Mouse (Mus musculus): ENCODE data around the gene Slc6a6.

Slc6a6 gene

DNA sequence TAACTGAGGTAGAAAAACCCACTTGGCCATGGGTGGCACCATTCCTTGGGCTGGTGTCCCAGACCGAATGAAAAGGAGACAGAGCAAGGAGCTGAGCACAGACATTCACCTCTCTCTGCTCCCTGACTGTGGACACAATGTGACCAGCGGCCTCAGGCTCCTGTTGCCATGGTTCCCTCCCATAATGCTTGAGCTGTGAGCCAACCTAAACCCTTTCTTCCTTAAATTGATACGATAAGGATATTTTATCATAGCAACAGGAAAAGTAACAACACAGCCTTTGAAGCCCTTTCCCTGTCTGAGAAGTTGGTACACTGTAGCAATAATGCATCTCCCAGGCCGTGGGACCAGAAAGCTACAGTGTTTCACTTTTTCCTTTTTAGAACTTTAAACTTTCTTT, 14.6 kb upstream of the Slc6a6 start:
- in situ Hi-C loops (cut with MseI, MboI) = no loop called here

DNA sequence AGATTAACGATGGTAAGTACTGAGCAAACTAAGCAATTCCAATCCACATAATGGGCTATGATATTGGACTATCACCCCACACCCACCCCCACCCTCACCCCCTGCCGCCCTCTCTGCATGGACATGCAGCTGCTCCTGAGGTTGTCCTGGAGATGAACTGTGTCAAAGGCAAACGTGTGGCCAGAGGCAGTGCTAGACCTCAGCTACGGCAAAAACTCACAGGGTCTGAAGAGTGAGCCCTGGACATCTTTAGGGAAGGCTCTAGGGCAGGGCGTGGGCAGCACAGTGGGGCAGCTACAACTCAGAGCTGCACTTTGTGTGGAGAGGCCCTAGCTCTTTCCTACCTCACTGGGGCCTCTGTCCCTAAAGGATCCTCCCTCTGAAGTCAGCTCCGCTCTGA, 13.6 kb upstream of the Slc6a6 start:
- in situ Hi-C loops (cut with MseI, MboI) = no loop called here

DNA sequence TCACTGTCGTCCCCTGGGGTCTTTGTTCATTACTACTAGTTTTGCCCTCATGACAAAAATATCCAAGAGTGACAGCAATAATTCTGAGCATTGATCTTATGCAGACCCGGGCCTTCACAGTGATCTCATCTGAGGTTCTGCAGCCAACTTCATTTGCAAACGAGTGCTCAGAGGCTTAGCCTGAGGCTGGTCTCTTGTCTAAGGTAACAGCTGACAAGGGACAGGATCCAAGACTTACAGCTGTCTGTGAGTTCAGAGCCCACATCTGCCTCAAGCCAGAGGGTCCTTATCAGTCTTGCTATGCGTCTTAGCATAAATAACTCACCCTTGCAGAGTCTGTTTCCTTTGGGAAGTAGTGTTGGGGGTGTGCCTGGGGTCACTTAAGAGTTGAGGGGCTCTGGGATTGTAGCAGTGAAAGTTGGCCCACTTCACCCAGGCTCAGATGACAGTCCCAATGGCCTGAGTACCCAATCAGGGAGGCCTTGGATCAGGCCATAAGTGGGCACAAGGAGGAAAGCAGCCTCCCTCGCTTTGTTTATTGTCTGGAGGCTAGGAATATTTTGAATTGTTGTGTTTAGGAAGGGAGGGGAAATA, 9.0 kb upstream of the Slc6a6 start:
- in situ Hi-C loops (cut with MseI, MboI) = no loop called here

DNA sequence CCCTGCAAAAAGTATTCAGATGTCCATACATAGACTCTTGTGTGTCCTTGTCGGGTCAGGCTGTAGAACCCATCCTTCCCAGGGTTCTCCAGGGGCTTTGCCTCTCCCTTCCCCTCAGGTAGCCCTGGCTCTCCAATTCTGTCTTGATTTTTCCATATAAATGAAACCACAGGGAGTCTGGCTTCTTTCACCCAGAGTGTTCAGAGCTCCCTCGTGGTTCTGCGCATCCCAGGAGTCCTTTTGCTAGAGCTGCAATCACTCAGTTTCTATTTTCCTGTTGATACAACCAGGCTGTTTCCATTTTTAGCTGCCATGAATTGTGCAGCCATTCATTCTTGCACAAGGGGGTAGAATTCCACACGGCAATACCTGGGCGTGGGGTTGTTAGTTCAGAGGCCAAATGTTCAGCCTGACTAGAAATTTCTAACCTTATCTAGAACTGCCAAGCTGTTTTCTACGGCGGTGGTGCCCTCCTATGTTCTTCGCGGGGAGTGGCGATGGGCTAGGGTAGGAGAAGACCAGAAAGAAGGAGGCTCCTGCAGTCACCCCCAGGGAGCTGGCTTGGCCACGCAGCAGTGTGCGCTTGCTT, 5.3 kb upstream of the Slc6a6 start:
- in situ Hi-C loops (cut with MseI, MboI) = no loop called here

DNA sequence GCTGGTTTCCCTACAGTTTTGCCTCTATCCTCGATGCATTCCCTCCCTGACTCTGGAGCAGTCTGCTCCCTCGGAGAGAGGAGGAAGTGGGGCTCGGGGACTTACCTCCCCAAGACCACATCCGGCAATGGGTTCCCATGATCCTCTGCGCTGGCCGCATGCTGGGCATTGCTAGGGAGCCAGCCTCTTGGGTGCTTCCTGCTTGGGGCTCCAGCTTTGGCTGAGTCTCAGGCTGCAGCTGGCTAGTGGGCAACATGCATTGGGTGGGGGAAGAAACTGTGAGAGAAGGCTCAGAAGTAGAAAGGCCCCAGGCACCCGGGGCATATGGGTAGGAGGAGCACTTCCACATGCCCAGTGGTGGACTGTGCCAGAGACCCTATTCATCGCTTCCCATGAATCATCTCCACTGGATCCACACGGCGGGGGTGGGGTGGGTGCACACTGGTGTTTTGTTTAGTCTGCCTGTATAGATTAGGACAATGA, 4.7 kb upstream of the Slc6a6 start:
- in situ Hi-C loops (cut with MseI, MboI) = no loop called here

DNA sequence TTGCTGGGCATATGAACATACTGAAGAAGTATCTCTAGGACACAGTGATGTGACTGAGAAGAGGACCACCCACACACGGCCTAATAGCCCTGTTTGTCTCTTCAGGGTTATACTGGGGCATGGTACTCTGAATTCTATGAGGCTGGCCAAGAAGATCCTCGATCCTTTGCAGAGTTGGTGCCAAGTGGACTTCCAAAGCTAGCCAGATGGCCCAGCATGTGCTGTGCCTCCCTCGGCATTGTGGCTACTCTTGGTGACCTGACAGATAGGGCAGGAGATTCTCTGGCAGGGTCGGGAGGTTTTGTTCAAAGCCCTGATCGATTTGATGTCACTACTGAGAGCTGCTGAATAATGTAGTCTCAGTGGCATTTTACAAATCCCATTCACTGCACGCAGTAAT, 4.1 kb upstream of the Slc6a6 start:
- in situ Hi-C loops (cut with MseI, MboI) = no loop called here

DNA sequence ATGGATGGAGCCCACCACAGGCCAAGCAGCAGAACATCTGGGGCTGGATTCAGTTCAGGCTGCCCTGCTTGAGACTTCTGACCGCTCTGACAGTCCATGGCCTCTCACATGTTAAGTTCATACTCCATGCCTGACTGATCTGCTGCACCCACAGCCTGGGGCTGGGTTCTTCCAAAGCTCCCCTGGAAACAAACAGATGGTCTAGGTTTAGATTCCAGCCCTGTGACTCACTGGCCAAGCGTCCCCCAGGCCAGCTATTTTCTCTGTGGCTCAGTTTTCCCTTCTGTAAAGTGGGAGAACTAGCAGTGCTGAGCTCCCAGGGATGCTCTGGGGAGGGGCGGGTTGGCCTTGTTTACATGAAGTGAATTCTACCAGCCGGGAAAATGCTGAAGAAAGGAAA, 2.0 kb upstream of the Slc6a6 start:
- in situ Hi-C loops (cut with MseI, MboI) = no loop called here

DNA sequence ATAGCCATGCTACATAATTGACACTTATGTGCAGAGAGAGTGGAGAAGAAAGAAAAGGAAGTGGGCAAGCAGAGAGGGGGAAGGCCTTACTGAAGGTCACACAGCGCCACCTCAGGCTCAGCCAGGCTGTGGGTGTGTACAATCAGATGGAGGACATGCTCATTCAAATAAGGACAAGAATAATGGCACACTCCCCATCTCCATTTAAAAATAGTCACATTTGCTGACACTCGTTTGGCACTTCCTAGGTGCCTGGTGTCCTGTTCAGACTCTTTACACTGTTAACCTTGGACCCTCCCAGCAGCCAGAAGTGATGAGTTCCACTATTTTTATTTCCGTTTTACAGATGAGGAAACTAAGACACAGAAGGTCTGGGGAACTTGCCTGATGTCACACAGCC, 732 bp upstream of the Slc6a6 start:
- in situ Hi-C loops (cut with MseI, MboI) = no loop called here

DNA sequence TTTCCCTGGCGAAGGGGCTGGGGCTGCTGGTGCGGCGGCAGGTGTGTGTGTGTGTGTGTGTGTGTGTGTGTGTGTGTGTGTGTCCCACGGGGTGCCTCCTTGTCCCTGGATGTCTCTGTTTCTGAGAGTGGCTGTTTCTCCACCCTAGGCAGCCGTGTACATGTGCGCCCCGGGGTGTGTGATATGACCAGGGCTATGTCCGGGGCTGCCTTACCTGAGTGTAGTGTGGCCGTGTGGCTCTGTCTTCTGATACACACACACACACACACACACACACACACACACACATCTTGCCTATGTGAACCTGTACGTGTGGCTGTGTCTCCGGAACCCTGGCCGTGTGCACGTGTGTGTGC, 599 bp downstream of the Slc6a6 start:
- in situ Hi-C loops (cut with MseI, MboI) = no loop called here

DNA sequence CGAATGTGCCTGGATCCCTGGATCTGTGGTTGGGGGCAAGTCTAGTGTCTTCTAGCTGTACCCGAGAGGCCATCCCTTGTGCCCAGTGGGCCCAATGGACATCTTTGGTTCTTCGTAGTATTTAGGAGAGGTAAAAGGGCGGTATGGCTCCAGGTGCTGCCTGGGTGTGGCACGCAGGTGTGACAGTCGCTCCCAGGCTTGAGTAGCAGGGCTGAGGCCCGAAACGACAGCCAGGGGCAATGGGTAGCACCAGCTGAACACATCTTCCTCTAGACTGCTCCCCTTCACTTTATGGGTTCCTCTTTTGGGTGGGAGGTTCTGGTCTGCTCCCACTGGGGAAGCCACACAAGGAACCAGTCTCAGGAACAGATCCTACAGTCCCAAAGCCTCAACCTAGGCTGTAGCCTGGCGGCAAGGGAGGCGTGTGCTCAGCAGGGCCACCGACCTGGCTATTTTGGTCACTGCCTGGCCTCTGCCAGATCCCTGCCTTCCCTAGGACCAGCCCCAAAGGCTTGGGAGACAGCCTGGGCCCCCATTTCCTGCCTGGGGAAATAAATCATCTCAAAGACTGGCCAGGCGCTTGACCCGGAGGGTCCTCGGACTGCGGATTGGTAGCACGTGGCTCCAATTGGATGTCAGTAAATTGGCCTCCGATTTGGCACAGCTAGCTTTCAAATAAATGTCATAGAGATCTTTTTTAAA, 1.1 kb downstream of the Slc6a6 start:
- in situ Hi-C loops (cut with MseI, MboI) = no loop called here

DNA sequence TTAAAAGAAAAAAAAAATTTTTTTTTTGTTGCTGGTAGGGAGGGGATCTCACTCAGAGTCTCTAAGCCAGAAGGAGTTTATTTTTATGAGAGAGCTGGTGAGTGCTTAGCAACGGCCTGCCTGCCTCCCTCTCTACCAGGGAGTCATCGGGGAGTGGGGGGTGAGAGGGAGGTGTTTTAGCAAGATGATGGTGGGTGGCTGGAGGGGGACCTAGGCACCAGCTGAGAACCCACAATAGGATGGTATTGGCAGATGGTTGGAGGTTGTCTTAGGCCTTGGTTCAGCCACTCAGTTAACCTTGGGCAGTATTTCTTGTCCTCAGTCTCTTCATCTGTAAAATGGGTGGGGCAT, 1.7 kb downstream of the Slc6a6 start:
- in situ Hi-C loops (cut with MseI, MboI) = no loop called here

DNA sequence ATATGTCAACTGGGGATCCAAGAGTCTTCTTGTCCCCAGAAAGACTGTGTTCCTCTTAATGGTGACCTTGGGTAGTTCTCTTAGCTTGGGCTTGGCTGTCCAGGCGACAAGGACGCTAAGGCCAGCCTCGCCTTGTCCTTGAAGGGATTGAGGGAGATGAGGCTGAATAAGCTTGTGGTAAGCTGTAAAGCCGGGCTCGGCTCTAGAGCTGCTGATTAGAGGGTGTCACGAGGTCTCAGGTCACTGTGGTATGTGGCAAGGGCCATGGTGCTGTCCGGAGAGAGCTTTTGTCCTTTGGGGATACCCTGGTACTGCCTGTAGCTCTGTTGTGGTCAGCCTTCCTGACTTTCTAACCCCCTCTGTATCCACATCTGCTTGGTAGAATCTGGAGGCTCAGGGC, 2.0 kb downstream of the Slc6a6 start:
- in situ Hi-C loops (cut with MseI, MboI) = no loop called here

DNA sequence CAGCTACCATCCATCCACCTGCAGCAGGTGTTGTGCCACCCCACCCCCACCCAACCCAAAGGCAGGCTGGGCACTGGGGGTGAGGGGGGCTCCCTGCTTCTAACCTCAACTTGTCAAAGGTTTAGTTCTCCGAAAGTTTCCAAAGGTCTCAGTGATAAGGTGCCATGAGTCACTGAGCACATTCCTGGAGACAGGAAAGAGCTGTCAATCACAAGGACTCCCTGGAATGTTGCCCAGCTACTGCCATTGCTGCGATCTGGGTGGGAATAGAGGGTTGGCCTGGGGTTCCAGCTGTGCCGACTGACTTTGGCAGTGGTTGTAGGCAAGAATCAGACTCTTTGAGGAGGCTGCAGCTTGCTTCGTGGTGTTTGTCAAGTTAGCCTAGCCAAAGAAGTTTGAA, 2.7 kb downstream of the Slc6a6 start:
- in situ Hi-C loops (cut with MseI, MboI) = no loop called here

DNA sequence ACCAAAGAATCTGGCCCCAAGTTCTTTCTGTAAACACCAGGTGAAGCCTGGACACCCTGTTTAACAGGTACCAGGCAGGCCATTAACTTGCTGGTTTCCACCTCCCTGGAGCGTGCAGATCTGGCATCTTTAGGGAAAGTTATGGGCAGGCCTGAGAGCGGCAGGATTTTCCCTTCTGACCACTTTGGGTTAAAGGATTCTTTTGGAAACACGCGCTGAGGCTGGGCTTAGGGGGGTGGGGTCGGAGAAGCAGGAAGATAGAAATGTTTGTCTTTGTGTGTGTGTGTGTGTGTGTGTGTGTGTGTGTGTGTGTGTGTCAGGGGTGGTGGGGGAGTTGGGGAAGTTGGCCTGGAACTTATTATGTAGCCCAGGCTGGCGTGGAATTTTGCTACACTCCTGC, 4.2 kb downstream of the Slc6a6 start:
- in situ Hi-C loops (cut with MseI, MboI) = no loop called here

DNA sequence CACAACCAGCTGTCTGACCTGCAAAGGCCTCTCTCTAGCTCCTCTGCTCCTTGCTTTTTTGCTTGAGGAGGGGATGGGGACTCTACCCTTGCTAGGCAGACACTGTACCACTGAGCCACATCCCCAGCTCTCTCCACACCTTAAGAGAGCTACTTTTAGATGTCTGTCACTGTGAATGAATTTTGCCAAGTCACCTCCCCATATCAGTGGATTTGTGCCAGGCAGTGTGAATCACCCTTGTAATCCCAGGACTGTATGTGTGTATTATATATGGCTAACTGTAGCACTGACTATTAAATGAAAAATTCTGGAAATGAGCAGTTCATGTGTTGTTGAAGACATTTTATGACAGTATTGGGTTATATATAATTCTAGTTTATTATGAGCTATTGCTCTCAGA, 5.4 kb downstream of the Slc6a6 start:
- in situ Hi-C loops (cut with MseI, MboI) = no loop called here

DNA sequence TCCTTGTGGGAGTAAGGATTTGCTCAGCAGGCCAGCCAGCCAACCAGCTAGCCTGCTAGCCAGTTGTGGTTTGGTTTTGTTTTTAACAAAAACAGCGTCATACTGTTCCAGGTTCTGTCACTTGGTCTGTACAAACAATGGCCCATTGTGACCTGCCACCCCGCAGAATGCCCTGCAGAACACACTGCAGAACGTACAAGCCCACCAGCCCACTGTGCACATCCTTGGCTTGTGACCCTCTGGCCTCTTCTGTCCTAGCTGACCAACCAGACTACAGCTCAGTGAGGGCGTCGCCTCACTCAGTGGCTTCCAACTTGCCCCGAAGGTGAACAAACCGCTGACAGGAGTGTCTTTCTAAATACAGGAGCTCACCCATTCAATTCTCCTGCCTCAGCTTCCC, 6.4 kb downstream of the Slc6a6 start:
- in situ Hi-C loops (cut with MseI, MboI) = no loop called here

DNA sequence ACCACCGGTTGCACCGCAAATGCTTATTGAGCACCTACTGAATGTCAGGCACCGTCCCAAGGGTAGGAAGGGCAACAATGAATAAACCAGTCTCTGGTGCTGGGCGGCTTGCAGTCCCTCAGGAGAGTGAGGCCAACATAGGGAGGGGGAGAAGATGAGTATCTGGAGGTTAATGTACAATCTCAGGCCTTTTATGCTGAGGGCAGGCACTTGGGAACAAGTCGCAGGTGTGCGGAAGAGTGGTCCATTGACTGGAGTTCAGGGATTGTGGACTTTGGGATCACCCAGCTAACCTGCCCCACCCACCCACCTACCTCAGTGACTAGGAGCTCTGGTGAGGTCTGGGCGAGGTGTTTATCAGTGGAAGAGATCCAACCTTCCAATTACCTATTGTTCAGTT, 6.8 kb downstream of the Slc6a6 start:
- in situ Hi-C loops (cut with MseI, MboI) = no loop called here

DNA sequence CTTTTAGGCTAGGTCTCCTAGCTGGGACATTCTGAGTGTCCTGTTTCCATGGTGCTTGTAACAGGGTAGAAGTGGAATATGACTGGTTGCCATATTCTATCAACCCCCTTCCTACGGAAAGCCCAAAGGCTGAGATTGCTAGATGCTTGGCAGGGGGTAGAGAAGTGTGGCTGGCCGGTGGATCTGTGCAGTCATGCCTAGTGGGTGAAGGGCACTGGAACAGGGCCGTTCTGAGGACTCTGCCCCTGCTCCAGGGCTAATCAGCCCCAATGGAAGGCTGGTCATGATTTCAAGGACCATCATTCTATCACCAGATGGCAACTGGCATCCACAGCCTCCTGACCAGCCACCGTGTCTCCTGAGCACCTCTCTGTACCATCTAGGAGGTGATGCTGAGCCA, 7.7 kb downstream of the Slc6a6 start:
- in situ Hi-C loops (cut with MseI, MboI) = no loop called here

DNA sequence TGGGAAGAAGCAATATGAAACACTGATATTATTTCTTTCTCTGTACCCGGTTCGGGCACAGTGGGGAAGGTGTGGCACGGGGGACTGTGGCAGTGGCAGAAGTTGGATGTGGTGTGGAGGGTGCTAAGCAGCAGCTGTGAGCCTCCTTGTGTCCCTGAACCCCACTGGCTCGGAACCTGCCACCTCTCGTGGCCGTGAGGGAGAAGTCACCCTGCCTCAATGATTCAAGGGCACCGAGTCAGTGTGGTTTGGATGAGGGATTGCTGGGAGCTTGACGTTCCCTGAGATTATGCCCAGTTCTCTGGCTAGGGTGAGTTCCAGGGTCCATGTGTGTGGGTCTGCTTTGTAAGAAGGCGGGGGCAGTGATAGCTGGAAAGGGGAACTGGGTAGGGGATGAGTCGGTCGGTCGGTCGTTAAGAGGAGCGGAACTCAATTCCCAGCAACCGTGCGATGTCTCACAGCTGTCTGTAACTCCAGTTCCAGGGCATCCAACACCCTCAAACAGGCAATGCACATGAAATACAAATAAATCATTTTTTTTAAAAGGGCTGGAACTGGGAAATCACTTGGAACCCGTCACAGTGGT, 9.5 kb downstream of the Slc6a6 start:
- in situ Hi-C loops (cut with MseI, MboI) = no loop called here

DNA sequence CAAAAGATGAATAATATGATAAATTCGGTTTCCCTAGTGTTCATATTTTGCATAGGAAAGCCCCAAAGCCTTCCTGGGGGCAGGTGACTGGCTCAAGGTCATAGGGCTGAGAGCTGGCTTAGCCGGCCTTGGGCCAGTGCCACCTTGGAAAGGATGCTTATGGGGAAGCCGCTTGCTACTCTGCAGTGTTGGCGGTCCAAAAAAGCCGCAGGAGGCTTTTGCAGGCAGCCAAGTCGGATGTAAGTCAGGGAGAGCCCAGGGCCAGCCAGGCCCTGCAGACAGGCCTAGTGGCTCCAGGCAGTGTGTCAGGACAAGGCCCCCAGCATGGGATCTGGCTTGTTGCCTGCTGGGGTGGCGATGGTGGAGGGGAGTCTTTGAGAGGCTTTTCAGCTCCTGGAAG, 10.8 kb downstream of the Slc6a6 start:
- in situ Hi-C loops (cut with MseI, MboI) = no loop called here

DNA sequence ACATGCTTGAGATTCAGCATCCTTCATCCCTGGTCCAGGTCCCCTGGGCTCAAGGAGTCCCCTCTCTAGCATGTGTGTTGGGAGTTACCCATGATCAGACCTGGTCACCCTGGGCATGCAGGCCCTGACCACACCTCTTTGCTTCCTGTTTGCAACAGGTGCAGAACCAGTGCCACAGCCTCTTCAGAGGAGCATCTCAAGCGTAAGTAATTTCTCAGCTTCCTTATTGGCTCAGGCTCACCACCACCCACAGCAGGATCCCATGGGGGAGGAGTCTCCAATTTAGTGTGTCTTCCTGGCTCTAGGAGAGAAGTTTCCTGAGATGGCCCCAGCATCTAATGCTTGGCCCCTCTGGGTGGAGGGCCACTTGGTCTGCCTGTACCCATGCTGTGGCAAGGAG, 15.0 kb downstream of the Slc6a6 start:
- in situ Hi-C loops (cut with MseI, MboI) = no loop called here

DNA sequence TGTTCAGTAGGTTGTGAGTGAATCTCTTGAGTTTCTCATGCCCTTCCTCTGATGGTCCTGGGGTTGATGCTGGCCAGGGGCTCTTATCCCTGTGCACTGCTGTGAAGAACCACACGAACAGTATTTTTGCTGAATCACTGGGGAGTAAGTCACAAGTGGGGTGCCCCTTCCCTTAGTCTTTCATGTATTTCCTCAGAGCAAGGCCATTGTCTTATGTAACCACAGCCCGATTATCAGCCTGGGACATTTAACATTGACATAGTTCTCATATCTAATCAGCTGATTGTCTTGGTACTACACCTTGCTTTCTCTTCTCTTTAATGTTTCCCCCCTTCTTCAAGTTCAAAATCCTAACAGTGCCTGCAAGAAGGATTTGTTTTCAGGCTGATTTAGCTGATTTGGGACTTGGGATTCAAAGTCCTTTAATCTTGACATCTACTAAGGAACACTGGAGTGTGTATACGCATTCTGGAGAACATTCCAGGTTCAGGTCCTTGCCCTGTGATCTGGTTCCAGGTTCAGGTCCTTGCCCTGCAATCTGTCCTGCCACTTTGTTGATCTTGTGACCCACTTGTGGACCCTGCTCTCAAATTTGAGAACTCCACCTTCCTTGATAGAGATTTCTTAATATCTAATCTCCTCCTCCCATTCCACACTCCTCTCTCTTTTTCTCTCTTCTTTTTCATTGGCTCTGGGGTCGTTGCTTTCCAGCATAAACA, 15.8 kb downstream of the Slc6a6 start:
- in situ Hi-C loops (cut with MseI, MboI) = no loop called here
